Mouse (Mus musculus) lung, adult 2 months (tissue): ENCODE measurements around the gene Fnbp1.
"Not testable (repeated sequence)": the region's sequence is repeated elsewhere in the genome, so short reads cannot be mapped to it uniquely, and the experiment has no call there.

Source experiments
- CTCF ChIP-seq: fragments of 200-500 bp; IDR thresholded peaks from 2 replicates; pipeline ENCODE4 v1.5.1; 2011; ENCODE audit warnings: mild to moderate bottlenecking, low read length, control low read depth; ENCODE audit not compliant: insufficient read depth
- POLR2A ChIP-seq: fragments of 200-500 bp; IDR thresholded peaks from 2 replicates; pipeline ENCODE4 v1.6.1; 2011; ENCODE audit warnings: low read depth, mild to moderate bottlenecking, control low read depth, low read length, borderline replicate concordance; ENCODE audit errors: extremely low read depth

- 0 out of 2 replicates have a peak, but pooled peaks have one; percentile 1 for TF ChIP-seq CTCF
- TF ChIP-seq POLR2A: not testable (repeated sequence)
These were observed 36.8 kb upstream of the Fnbp1 start for GRCm38 (mm10) chr2:31178593-31178992.
